Mouse (Mus musculus) liver, adult 2 months (tissue): ENCODE results near the gene Itpkc. TPM values are rescaled to one million over a fixed set of nuclear protein-coding genes. Genes with fewer than 3 reads are reported as not detected.

Experiments
- DNase-seq: peaks from one replicate; pipeline ENCODE4 v3.0.0-alpha.2; 2011; ENCODE audit warnings: low read depth, low spot score; ENCODE audit errors: extremely low read depth
- H3K27ac ChIP-seq: fragments of 200-500 bp; replicated peaks from 2 replicates; pipeline ENCODE4 v1.5.1; 2012; ENCODE audit warnings: low read depth, mild to moderate bottlenecking, control low read depth, inconsistent platforms, low read length; ENCODE audit not compliant: insufficient read depth
- H3K27me3 ChIP-seq: fragments of 200-500 bp; 2 replicates; pipeline ENCODE4 v1.6.1; 2012; ENCODE audit warnings: mild to moderate bottlenecking, moderate library complexity, low read length, inconsistent platforms; ENCODE audit not compliant: control insufficient read depth, insufficient read depth
- H3K36me3 ChIP-seq: fragments of 200-500 bp; 2 replicates; pipeline ENCODE4 v1.6.1; 2012; ENCODE audit warnings: low read length, inconsistent platforms; ENCODE audit not compliant: control insufficient read depth, insufficient read depth
- H3K4me1 ChIP-seq: fragments of 200-500 bp; 2 replicates; pipeline ENCODE4 v1.6.1; 2011; ENCODE audit warnings: low read length; ENCODE audit not compliant: control insufficient read depth, insufficient read depth
- H3K4me3 ChIP-seq: fragments of 200-500 bp; 2 replicates; pipeline ENCODE4 v1.5.1; 2011; ENCODE audit warnings: low read depth, mild to moderate bottlenecking, control low read depth, low read length, moderate library complexity; ENCODE audit not compliant: insufficient read depth
- H3K79me2 ChIP-seq: fragments of 200-500 bp; 2 replicates; pipeline ENCODE4 v1.6.1; 2012; ENCODE audit warnings: inconsistent platforms, mild to moderate bottlenecking, low read length, moderate library complexity; ENCODE audit not compliant: control insufficient read depth, insufficient read depth
- H3K9ac ChIP-seq: fragments of 200-500 bp; 2 replicates; pipeline ENCODE4 v1.6.1; 2012; ENCODE audit warnings: low read depth, mild to moderate bottlenecking, control low read depth, inconsistent platforms, low read length
- CTCF ChIP-seq: fragments of 200-500 bp; IDR thresholded peaks from 2 replicates; pipeline ENCODE4 v1.5.1; 2011; ENCODE audit warnings: low read depth, low read length, control low read depth
- POLR2A ChIP-seq: fragments of 200-500 bp; IDR thresholded peaks from 2 replicates; pipeline ENCODE4 v1.6.1; 2011; ENCODE audit warnings: low read length, control low read depth; ENCODE audit not compliant: insufficient read depth; ENCODE audit errors: extremely low read depth
- WGBS: fragments of 180-500 bp; shearing (Covaris S2); methylation state at CpG from one replicate; pipeline ENCODE4 v1.1.7; 2018; 5-methylcytosine and 5-hydroxymethylcytosine counted together
- polyA plus RNA-seq: library from polyadenylated mRNA; depleted of rRNA; stranded (reverse); fragments of >200 nt; gene quantifications from 2 replicates; pipeline ENCODE4 v1.2.3, GENCODE M21; 2012
- total RNA-seq: library from RNA; depleted of rRNA; stranded (reverse); fragments of >200 nt; gene quantifications from 2 replicates; pipeline ENCODE4 v1.2.3, GENCODE M21; 2014

Itpkc gene
- total and polyA plus RNA-seq, 2 experiments, result 3.5 to 5.8 TPM

DNA sequence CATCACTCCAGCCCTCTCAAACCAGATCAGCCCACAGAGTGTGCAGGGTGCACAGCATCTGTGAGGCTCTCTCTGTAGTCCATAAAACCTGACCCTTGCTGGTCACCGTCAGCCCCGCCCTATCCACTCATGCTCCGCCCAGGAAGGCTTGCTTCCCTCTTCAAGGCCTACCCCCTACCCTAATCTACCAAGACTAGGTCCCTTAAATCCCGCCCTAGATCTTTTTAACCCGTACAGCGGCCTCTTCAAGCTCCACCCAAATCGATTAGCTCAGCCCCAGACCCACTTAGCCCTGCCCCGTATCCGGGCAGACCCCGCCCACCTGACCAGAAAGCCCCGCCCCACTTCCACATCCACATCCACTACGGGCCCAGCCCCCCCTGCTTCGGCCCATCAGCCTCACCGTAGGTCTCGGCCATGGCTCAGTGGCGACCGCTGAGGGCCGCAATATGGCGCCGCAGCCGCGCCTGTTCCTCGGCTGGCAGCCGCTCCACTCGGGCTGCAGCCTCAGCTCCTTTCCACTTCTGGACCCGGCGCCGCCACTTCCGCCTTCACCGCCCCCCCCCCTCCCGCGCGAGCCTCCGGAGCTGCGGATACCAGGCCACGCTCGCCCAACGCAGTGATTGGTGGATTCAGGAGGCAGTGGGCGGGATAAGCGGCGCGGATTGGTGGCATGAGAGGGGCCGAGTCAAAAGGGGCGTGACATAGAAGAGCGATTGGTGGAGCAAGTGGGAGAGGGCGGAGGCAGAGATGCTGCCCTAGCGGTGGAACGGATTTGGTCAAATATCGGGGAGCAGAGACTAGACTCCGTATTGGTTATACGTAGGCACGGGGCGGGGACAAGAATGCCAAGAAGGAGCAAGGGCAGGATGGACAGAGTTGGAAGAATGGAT is 49.9 kb downstream of the Itpkc start, which contains the start of gene Rab4b:
Gene Rab4b, minus strand, starts transcription at position 573 of the 893 bp plus-strand sequence.
- H3K79me2 ChIP-seq, result no peaks in the 10 kb centered on the region
- under 1% methylated on average over 53 of the region's 53 CpGs for WGBS
- H3K9ac ChIP-seq, result peak within 1 kb of the TSS; percentile 80
- no peaks in the 10 kb centered on the region for H3K27me3 ChIP-seq
- peaks cover 13% of the 10 kb centered on the region for H3K4me1 ChIP-seq
- DNase-seq, result peak; percentile 98
- H3K4me3 ChIP-seq, result peak within 1 kb of the TSS; percentile 81
- H3K36me3 ChIP-seq, result no peaks in the 10 kb centered on the region; the same call in 1 of the 2 replicates
- TF ChIP-seq CTCF (peak; percentile 70), POLR2A (no peak)
- H3K27ac ChIP-seq, result peak within 1 kb of the TSS; percentile 78

DNA sequence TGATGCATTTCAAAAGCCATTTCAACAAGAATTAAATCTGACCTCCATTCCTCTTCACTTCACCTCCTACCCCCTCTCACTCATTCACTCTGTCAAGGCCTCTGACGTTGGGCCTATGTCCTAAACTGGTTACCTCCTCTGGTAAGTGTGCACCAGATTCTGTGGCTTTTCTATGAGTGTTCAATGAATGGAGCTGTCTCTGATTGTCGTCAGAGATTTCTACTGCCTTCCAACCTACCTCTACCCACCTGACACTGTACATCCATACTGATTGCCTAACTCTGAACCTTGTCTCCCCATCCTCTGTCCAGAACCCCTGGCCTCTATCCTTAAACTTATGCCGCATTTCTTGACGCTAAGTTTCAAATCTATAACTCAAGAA is 50.5 kb downstream of the Itpkc start:
- peak overlapping the region; percentile 81; the same call in 1 of the 2 replicates for H3K4me3 ChIP-seq
- H3K79me2 ChIP-seq, result no peaks in the 10 kb centered on the region
- H3K4me1 ChIP-seq, result peaks cover 13% of the 10 kb centered on the region
- no peaks in the 10 kb centered on the region; the same call in 1 of the 2 replicates for H3K36me3 ChIP-seq
- TF ChIP-seq POLR2A (no peak), CTCF (no peak)
- peak overlapping the region; percentile 78 for H3K27ac ChIP-seq
- no peak for DNase-seq
- 7% methylated on average over 4 of the region's 4 CpGs for WGBS
- peak overlapping the region; percentile 4 for H3K9ac ChIP-seq
- no peaks in the 10 kb centered on the region for H3K27me3 ChIP-seq

DNA sequence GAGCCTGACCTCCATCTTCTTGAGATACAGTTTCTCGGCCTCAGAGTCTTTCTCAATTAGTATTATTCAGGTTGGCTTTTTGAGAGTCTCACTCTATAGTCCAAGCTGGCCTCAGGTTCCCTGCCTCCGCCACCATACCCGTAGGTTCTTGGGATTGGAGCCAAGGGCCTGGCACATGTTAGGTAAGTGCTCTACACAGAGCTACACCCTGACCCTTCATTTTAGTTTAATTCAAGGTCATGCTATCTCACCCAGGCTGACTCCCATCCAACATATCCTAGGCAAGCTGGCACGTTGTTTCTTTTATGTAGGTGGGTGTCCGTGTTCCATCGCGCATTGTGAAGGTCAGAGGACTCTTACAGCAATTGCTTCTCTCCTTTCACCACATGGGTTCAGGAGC is 53.6 kb downstream of the Itpkc start:
- no peak overlapping the region for H3K9ac ChIP-seq
- no peak overlapping the region for H3K27ac ChIP-seq
- 87% methylated on average over 7 of the region's 7 CpGs for WGBS
- no peak for TF ChIP-seq POLR2A
- no peak for TF ChIP-seq CTCF
- no peaks in the 10 kb centered on the region for H3K79me2 ChIP-seq
- no peak for DNase-seq
- no peak overlapping the region for H3K4me3 ChIP-seq
- H3K36me3 ChIP-seq, result no peaks in the 10 kb centered on the region; the same call in 1 of the 2 replicates
- peaks cover 8% of the 10 kb centered on the region for H3K4me1 ChIP-seq
- no peaks in the 10 kb centered on the region for H3K27me3 ChIP-seq

GRCm38 (mm10) chr7:27174496-27174895 is 54.0 kb downstream of the Itpkc start:
- no peak for DNase-seq
- H3K4me3 ChIP-seq, result no peak overlapping the region
- WGBS, result 96% methylated on average over 15 of the region's 15 CpGs
- H3K9ac ChIP-seq, result no peak overlapping the region
- H3K27ac ChIP-seq, result no peak overlapping the region
- no peaks in the 10 kb centered on the region; the same call in 1 of the 2 replicates for H3K36me3 ChIP-seq
- H3K27me3 ChIP-seq, result no peaks in the 10 kb centered on the region
- H3K4me1 ChIP-seq, result peaks cover 5% of the 10 kb centered on the region; the same call in 1 of the 2 replicates
- no peak for TF ChIP-seq POLR2A
- TF ChIP-seq CTCF, result no peak
- no peaks in the 10 kb centered on the region for H3K79me2 ChIP-seq

DNA sequence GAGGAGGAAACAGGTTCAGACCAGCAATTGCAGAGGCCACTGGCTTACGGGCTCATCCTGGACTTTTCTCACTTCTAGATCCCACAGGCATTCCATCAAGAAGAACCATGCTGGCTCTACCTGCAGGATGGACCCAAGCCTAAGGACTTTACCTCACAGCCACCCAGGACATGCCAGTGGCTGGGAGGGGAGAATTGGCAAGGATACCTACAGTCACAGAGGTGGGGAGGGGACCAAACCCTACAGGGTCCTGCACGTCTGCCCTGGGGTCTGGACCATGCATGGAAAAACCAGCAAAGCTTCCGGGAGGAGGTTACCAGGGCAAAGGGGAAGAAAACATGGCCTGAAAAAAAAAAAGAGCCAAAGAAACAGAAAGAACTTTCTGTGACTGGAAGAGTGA is 57.5 kb downstream of the Itpkc start:
- H3K27ac ChIP-seq, result no peak overlapping the region
- no peaks in the 10 kb centered on the region for H3K27me3 ChIP-seq
- peaks cover 8% of the 10 kb centered on the region; the same call in 1 of the 2 replicates for H3K4me1 ChIP-seq
- TF ChIP-seq CTCF, result no peak
- TF ChIP-seq POLR2A, result no peak
- H3K4me3 ChIP-seq, result no peak overlapping the region
- H3K36me3 ChIP-seq, result no peaks in the 10 kb centered on the region; the same call in 1 of the 2 replicates
- WGBS, result 92% methylated on average over 3 of the region's 3 CpGs
- no peak for DNase-seq
- no peak overlapping the region for H3K9ac ChIP-seq
- no peaks in the 10 kb centered on the region for H3K79me2 ChIP-seq
